Mouse (Mus musculus) spleen, postnatal 36 days (tissue): ENCODE results near the gene Dedd2.

Experiments
- DNase-seq, 2 experiments: peaks; one replicate each; pipeline ENCODE4 v3.0.0; 2022; ENCODE audit warnings: low spot score in 2 of 2, mixed read lengths in 1 of 2

The Dedd2 gene

DNA sequence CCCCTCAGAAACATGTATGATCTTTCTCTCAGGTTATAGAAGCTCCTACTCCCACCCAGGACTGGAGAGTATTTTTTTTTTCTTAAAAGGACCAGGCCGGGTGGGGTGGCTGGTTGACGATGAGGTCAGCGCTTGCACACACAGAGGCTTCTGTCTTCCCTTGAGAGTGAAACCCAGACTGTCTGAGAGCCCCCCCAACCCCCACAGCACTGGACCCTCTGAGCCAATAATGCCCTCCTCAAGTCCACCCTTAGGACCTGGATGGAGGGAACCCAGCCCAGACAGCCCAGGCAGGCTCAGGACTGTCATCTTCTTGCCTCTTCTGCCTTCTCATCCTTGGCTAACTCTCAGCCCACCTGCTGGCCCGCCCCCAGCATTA is 26.3 kb upstream of the Dedd2 start:
- no peak for DNase-seq

DNA sequence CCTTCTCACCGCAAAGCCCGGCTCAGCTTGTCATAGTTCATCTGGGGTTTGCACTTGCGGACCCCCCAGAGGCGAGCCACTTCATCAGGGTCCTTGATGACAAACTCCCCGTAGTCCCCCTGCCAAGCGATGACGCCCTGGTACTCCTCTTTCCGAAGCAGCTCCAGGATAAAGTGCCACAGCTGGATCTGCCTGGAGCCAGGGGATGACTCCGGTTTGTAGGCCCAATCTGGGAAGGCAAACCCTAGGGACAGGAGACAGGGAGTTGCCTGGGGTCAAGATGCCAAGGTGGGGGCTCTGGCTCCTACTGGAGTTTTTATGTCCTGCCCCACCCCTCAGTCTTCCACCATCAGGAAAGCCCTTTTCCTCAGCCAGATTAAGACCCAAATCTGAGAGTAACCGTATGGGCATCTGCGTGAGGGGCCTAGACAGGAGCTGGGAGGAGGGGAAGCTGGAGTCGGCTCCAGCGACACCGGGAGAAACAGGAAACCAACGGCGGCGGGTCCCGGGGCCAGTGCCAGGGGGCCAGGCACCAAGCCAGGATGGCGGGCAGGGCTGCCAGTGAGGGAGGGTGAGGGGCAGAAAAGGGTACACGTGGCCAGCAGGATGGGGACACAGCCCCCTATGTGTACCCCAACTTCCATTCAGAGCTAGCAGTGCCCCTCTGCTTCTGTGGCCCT is 25.8 kb upstream of the Dedd2 start:
- no peak for DNase-seq

DNA sequence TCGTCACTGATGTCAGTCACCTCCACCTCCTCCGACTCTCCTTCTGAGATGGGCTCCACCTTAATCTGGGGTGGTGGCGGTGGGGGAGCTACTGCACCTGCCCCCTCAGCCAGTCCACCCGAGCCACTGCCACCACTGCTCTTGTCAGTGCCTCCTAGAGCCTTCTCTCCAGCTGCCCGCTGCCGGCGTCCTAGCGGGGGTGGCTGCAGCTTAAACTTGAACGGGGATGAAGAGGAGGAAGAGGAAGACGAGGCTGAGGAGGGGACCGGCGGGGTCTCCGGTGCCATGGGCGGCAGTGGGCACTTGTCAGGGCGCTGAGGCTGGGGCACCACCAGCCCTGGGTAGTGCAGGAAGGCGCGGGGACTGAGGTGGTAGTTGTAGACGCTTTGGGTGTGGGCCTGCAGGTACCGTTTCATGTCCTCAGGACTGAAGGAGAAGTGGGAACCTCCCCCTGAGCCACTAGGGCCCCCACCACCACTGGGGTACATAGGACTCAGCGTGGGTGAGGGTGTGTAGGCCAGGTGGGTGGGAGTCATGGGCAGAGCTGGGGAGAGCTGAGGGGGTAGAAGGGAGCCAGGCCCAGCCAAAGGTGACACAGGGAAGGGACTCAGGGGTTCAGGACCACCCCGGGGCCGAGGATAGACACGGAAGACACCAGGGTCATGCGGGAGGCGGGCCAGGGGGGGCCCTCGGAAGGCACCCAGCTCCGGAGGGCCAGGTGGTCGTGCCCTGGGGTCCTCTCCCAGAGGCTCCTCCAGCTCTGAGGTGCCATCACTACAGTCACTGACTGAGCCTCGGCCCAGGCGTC is 24.4 kb upstream of the Dedd2 start:
- DNase-seq, result no peak

DNA sequence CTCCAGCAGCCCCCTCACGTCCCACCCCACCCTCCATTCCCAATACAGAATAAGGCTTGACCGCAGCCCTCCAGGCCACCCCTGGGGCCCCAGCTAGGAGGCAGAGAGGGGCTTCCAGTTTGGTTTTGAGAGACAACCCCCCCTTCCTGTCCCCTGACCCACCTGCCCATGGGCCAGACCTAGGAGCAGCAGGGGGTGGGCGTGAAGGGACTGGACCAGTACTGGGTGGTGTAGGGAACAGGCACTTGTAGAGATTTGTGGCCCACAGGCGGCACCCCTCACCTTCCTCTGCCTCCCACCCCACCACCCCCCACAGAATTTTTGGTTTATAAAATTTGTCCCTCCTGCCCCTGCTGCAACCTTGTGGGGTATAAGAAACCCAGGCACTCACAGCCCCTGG is 22.9 kb upstream of the Dedd2 start:
- DNase-seq, result no peak

DNA sequence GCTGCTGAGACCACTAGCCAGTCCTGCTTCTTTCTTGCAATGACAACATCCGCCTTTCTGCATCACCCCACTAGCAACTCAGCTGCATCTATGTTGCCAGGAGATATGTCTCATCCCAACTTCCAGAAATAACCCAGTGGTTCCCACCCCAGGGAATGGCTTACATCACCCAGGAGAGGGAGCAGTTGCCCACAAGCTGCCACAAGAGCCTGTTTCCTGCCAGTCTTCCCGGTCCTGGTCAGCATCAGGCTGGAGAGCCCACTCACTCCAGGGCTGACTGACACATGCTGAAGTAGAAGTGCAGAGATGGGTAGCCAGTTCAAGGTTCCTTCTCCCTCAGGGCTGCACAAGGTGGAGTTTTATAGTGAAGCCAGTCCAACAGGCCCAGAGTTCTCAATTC is 20.6 kb upstream of the Dedd2 start:
- no peak for DNase-seq

DNA sequence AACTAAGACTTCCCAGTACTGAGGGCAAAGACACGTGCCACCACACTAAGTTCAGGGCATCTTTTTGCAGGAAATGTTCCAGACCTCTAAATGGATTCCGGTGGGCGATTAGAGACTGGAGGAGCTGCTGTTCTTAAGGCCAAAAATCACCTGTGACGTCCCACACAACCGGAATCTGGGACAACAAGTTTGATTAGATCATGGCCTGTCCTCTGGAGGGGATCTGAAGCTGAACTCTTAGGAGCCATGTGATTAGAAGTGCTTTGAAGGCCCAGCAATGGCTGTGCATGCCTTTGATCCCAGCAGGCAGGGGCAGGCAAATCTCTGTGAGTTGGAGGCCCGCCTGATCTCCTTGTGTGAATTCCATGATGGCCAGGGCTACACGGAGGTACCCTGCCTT is 20.2 kb upstream of the Dedd2 start:
- no peak for DNase-seq

DNA sequence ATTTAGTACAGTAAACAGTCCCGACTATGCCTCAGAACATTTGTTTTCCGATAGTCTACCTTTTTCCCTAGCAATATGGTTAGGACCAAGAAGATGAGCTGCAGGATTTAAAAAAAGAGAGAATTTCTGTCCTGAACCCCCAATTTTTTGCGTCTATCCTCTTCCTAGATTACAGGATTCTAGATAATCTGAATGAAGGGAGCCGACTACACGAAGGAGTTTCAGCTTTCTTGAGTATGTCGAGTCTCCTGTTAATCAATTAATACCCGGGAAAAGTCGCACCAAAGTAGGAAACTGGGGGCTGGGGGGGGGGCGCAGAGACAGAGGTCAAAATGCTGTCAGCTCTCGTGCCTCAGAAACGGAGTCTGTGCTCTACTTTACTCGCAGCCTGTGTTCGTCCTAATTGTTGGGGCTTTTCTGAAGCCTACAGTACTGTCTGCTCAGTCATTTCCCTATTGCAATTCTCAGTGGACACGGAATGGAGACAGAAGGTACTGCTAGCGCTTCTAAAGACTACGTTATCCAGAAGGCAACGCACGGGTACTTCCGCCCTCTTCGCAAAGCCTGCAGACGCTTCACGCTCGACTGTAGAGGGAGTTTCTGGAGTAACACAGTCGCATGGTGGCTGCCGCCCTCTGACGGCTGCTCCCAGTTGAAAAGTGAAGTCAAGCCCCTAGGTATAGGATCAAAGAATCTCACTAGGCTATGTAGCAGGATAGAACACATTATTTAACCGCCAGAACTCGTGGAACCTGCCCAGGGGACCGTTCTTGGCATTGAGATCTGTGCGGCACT is 18.6 kb upstream of the Dedd2 start:
- peak; percentile 90 to 93 for DNase-seq

DNA sequence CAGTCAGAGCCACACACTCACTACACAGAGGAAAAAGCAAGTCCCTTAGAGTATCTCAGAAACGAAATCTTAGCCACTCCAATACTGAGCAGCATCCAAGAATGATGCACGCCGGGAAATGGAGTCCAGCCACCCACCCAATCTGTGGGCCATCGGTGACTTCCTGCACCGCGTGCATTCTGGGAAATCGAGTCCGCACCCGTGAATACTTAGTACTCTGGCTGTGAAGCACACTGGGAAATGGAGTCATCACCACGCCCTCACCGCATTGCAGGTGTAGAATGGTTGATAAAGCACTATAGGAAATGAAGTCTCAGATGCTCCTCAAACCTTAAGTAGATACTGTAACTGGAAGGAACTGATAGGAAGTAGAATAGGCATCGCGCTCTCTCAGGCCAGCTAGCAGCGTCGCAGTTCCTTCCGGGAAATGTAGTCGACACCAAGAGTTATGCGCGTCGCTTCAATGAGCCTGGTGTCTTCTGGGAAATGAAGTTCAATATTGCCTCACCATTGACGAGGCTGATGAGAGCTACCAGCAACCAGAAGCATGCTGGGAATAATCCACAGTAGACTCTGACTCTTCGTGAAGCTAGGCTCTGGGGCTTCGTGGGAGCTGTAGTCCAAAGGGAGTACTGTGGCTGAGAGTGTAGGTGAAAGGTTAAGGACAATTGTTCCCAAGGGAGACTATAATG is 17.7 kb upstream of the Dedd2 start:
- peak; percentile 93 to 95 for DNase-seq

DNA sequence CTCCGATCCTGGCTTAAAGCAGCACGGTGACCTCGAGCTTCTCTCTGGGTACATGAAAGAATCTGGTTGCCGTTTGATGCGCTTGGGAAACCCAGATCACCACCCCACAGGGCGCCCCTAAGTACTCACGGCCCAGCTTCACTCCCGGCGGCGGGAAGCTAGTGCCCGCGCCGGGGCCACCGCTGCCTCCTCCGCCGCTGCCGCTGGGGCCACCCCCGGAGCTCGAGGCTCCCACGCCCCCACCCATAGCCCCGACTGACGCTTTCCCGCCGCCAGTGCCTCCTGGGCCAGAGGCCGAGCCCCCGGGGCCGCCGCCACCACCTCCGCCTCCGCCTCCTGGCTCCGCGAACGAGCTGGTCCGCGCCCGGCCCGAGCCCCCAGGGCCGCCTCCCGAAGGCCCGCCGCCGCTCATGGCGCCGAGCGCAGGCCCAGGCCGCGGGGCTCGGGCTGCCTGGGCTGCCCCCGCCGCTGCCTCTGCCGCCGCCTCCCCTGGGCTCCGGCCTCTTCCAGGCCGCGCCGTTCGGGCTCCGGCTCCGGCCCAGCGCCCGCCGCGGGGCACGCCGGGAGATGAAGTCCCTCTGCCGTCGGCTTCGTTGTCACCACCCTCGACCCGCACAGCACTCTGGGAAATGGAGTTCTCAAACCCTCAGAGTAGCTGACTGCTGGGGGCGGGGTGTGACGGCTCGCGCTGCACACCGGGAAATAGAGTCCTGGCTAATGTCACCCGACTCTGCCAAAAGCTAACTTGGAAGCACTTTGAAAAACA is 17.0 kb upstream of the Dedd2 start, which contains the start of gene Gsk3a:
TSS of gene Gsk3a (minus strand) at position 603 of the 766 bp plus-strand sequence.
- peak; percentile 99 for DNase-seq

DNA sequence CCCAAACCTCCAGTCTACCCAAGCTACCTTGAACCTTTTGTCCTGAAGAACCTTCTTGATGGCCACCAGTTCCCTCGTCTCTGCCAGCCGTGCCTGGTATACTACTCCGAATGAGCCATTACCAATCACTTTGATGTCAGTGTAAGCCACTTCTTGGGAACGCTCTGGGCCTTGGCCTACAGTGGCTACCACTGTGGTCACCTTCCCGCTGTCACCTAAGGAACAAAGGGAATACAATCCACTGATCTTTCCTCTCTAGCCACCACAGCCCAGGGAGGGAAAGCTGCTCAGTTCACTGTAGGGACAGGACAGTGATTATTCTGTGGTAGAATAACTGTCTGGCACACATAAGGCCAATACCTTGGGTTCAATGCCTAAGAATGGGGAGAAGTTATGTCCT is 15.1 kb upstream of the Dedd2 start:
- DNase-seq, result no peak

DNA sequence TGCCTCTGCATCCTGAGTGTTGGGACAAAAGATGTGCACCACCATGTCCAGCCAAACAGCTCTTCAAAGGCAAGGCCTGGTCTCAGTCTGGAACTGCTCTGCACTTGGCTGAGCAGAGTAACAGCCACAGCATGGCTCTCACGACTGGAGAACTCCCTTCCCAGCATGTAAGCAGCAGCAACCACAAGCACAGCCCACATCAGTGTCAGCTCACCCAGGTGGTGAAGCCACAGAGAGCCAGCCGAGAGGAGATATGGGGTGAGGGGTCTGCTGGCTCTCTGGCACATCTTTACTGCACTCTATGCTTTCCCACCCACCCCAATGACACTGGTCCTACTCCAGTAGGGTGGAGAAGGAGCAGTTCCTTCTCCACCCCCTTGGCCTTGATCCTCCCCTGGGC is 12.6 kb upstream of the Dedd2 start:
- DNase-seq, result no peak

DNA sequence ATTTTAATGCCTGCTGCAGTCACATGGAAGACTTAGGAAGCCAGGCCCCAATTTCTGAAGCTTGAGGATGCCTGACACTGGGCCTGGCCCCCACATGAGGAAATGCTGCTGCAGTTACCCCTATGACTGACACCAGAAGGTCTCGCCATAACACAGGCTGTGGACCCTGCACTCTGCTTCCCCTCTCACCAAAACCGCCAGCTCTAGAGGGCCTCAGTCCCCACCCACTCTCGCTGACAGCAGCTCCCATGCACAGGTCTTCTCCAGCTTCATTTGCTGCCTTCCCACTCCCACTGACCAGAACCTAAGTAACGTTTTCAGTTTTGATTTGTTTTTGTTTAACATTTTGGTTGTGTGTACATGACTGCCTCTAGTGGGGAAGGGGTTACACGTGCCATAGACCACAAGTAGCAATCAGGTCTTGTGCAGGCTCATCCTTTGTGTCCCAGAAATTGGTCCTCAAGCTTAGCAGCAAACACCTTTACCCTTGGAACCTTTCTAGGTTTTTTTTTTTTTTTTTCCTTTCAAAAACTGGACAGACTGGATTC is 11.8 kb upstream of the Dedd2 start:
- no peak for DNase-seq

DNA sequence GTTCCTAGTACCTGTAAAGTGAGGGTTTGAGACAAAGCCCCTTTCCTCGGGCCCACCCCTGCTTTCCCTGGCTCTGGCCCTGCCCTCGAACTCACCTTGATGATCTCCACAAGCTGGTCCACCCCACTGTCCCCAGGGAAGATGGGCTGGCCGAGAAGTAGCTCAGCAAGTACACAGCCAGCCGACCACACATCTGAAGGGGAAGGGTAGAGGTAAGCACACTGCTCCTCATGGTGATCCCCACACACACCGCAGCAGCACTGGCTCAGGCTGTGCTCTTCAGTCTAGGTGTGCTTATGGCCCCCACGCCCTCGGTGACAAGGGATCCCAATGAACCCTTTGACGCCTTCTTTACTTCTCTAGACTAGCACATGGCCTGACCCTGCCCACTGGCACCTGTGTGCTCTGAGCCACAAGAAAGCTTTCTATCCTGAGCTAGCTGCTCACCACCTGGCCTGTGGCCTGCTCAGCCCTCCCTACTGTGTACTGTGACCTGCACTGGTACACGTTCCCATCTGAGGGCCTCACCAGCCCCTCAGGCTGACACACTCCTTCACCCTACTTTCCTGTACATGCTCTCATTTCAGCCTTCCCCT is 10.4 kb upstream of the Dedd2 start:
- no peak for DNase-seq

DNA sequence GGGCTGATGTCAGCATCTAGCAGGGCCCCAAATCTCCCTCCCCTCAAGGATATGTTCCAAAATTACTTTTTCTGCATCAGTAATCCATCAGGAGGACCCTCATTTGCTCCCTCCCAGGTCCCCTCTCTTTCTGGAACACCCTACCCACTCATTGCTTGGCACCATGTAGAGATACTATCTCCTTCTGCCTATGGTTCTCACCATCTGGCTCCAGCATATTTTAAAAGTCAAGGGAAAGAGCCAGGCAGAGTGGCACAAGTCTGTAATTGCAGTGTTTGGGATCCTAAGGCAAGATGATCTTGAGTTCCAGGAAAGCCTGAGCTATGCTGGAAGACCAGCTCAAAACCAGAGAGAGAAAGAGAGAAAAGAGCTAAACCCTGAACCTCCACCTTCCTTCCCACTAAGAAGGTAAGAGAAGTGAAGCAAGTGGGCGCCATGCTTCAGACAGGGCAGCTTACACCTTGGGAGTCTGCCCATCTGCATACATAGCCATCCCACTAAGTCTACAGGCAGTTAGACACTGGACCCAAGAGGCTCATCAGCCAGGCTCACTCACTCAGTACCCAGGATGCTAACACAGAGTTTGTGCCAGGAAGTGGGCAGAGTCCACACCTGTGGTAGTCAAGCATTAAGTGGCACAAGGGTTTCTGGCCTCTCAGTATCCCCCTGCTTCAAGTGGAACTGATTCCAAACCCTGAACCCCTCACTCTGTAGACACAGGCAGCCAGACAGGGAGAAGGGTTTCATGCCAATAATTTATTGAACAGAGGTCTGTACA is 7.3 kb upstream of the Dedd2 start:
- no peak for DNase-seq

DNA sequence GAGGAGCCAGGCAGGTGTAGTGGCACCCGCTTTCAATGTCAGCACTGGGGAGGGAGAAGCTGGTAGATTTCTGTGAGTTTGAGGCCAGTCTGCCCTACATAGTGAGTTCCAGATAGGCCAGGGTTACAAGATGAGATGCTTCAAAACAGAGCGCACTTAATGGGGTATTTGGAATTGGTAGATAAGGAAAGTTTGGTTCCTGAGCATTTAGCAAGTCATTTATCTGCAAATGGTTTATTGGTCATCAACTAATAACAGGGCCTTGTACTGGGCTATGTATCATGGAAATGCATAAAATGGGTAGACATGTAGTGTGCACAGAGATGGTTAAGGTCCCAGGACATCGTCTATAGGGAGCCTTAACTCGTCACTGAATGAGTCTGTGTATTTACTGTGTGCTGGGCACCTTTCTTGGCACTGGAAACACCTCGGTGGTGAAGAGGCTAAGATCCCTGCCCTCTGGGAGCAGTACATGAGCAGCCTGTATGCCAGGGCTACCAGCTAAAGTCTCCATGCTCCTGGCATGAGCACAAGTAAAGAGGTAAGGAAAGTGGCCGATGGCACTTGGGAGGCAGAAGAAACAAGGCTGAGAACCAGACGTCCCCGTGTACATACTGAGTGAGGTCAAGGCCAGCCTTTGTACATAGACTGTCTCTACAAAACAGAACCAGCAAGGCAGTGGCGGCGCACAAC is 2.0 kb upstream of the Dedd2 start:
- no peak for DNase-seq

DNA sequence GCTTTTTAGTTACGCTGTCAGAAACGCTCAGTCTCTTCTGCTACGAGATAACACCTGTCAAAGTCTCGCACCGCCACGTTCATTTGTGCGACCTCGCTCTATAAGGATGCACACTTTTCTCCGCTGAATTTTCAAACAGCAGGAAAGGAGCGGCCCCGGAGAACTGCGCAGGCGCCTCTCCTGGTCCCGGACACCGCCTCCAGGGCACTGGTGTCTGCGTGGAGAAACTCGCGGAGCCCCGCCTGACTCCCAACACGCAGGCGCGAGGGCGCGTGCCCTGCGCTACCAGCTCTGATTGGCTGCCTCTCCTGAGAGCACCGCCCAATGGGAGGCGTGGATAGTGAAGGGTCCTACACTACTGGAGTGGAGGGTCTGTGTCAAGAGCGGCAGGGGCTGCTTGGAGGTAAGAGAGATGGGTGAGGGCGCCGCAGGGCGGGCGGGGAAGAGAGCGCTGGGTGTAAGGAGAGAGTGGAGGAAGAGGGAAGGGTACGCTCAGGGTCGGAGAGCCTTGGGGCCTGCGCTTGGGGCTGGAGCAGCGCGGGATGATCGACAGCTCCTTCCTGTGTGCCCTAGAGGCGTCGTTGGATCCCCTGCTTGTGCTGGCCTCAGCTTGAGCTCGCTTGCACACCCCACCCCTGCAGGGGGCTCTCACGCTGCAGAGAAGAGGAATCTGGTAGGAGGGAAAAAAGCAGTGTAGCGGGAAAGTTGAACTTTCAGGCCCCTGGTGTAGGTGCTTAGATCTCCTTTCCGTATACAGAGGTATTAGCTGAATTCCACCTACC is 878 bp upstream of the Dedd2 start, which contains the start of gene Zfp526:
TSS of gene Zfp526 (plus strand) at position 324 of the 782 bp plus-strand sequence.
- DNase-seq, result peak; percentile 98 to 99

DNA sequence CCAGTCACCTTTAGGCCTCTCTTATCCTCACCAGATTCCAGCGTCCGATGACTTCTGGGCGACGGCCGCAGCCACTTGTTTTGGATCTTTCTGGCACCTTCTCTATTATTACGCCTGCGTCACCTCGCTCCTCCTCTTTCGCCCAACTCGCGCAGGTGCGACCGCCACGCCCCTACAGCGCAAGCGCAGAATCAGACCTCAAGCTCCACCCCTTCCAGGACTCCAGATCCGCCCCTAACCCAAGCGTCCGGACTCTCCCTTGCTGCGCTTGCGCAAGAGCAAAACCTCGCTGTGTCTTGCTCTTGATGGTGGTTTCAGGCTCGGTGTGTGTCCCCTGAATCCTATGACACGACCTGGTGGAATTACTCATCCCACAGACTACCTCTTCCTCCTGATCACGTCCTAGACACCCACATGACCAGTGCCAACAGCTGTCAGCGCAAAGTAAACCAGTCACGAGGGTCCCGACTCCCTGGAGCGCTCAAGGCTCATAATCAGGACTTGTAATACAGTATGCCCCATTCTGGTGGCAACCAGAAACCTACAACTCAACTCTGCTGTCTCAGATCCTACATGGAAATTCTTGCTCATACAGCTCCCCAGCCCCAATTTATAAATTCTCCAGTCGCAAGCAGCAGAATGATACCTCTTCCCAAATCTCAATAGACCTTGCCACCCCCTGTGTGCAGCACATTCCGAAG is 509 bp downstream of the Dedd2 start:
- DNase-seq, result peak; percentile 97 to 98

DNA sequence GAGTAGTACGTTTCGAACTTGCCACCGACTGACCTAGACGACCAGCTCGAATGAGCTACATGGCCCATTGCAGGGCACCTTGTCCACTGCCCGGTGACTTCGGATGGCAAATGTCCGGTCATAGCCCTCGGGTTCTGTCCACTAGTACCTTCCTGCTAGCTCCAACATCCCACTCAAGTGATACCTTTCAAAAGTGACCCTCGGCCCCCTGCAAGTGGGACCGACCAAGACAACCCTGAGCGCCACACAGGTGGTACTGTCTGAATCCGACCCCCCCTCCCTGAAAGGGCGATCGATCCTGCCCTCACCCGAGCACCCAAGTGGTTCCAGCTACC is 1.0 kb downstream of the Dedd2 start:
- DNase-seq, result no peak
